Mouse (Mus musculus): Measurements from ENCODE around the gene Shisa7.

GRCm38 (mm10) chr7:4777851-4778637 is 66.5 kb downstream of the Shisa7 start:
- no peak for TF ChIP-seq CTCF (conservative IDR thresholded peaks at IDR 0.05; ENCODE audit: low read length)
- no peak for TF ChIP-seq NANOG (IDR thresholded peaks at IDR 0.05; ENCODE audit: borderline replicate concordance, low read length)

All from E14TG2a.4 (cell line).